Mouse (Mus musculus) neutrophil, adult 5-6 weeks (primary cell): ENCODE measurements around the gene Wipf2. TPM values are rescaled to one million over a fixed set of nuclear protein-coding genes. Genes with fewer than 3 reads are reported as not detected.
A peak's percentile ranks its signal among the peaks of the same experiment; 100 is the strongest.

Source experiments
- ATAC-seq: fragments of 151-379, 151-347 bp; 2 replicates; pipeline ENCODE4 v1.8.0; 2017; ENCODE audit warnings: mild to moderate bottlenecking, moderate TSS enrichment; ENCODE audit not compliant: insufficient number of reproducible peaks, poor library complexity, low FRiP score, severe bottlenecking; ENCODE audit errors: extremely low read depth
- total RNA-seq: library from RNA; stranded (forward); fragments of 200-1000 nt; gene quantifications from 2 replicates; pipeline ENCODE4 v1.2.3, GENCODE M21; 2017

Wipf2 gene
- total RNA-seq, 1 experiment from 2014 or later: 16.2 TPM

DNA sequence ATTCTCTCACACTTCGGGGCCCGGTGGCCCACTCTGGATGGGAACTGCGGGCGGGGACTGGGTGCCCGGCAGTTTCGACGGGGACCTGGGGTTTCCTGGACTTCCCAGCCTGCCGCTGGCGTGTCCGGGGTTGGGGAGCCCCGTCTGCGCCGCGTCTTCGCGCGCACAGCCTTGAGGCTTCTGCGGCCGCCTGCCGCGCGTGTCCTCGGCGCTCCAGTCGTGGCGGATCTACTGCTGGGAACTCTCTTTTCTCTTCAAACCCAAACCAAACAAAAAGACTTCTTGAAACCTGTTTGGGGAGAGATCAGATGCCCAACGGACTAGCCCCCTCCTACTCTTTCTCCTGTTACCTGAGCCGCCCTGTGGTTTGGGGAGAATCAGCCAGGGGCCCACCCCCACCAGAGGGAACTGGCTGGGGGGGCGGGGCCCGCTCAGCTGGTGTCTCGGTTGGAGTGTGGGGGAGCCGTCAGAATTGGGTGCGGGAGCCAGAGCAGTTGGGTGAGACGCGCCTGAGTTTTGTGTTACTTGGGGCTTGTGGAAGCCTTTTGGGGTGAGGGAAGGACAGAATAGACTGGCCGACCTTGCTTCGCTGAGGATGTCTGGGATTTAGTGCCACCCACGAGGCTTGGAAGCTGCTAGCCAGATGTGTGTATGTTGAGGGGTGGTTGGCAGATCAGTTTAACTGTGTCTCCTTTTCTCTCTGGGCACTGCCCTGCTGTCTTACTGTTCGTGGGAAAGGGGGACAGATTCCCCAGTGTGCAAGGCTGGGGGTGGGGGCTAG is 74.7 kb downstream of the Wipf2 start:
- ATAC-seq: no peak

DNA sequence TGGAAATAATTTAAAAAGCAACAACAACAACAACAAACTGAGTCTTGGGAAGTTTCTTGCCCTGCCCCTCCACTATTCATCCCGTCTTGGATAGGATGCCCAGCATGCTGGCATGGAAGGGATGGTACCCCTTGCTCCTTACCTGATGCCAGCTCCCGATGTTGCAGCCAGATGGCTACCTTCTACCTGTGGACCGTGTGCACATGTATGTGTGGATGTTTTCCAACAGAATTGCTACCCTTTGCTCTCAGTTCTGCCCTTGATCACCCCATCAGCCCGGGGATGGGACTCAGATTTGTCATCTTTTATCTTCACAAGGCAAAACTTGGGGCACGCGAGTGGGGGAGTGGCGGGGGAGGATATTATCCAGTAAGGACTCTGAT is 75.3 kb downstream of the Wipf2 start:
- no peak for ATAC-seq

DNA sequence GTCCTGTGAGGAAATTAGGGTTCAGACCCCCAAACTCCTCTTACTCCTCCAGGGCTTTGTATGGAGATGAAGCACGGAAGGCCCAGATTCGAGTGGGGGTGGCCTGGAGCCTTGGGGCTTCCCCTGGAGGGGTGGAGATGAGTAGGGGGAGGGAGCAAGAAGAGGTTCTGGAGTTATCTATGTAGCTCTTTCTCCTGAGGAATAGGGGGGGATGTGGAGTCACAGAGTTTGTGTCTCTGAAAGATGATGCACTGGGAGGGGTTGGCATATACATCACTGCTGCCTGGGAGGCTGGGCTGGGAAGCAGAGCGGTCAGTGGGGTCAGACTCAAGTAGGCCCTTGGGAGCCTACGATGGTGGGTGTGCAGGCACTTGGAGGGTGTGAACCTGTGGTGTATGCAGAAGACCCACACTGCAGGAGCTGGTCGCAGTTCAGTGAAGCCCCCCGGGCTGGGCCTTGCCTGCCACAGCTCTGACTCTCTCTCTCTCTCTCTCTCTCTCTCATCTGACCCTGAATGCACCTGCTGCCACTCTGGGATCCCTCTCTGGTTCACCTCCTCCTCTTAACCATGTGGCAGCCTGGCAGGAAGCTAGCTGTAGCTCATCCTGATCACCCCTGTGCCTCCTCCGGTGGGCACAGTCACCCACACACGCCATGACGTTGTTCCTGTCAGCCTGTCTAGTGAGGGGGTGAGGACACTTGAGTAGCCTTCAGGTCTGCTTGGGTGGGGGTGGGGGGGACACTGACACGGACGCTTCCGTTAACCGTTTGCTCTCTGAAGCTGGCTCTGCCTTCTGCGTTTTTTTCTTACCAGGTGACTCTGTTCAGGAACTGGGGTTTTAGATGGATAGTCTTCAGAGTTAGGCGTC is 75.9 kb downstream of the Wipf2 start:
- peak; percentile 7; the same call in 1 of the 2 replicates for ATAC-seq

DNA sequence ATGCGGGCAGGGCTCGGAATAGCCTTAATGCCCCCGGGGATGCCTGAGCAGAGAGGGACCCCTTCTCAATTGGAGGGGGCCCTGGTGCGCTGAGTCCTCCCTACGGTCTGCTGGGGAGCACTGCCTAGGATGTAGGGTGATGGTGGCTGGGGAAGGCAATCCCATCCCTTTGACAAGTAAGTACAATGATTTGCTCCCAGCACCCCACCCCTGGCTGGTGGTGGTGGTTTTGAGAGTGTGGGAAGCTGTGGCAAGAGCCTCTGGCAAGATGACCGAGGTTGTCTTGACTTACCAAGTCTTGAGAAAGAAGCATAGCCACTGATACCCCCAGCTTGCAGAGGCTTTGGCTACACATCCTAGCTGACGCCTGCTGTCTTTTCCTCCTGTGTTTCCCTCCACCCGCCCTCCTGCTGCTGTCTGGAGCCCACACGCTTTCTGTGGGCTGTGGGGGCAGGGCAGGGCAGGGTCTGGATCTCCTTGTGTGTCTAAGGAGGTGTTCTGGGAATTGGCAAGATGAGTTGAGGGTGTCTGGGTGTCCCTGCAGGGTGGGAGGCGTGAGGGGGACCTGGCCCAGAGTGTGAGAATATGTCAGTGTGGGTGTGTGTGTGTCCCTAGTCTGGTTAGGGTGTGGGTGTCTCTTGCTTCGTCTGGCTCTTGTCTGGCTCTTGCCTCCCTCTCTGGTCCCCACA is 76.7 kb downstream of the Wipf2 start:
- ATAC-seq: no peak

DNA sequence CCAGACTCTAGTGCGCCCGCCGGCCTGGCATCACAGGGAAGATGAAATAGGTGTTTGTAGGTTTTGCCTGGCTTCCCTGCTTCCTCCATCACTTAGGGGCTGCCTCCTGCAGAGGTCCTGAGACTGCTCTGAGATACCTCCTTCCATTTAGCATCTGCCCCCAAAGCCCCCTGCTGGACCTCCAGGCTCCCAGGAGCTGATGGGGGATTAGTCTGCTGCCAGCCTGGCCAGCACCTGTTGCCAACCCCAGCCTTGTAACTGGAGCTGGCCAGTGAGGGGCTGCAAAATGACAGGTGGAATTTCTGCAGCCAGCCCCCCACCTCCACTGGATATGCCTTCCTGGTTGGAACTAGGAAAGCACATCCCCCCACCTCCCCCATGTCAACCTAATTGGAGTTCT is 77.3 kb downstream of the Wipf2 start:
- no peak for ATAC-seq

DNA sequence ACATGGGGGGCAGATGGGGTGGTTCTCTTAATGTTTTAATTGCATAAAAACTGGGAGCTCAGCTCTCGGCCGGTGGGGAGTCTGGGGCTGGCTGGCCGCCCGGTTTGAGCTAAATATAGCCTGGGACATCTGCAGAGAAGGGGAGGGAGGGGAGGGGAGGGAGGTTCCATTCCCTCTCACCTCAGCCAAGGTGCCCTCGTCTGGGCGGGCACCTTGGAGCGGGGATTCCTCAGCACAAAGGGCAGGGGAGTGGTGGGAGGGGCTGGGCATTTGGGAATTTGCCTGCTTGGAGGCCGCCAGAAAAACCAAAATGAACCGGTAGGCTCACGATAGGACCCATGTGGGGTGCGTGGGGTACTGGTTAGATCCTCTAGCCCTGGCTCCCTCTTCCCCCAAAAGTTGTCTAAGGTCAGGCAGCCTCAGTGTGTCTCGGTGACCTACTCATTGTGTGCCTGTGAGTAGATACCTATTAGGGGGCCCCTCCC is 77.9 kb downstream of the Wipf2 start:
- ATAC-seq: no peak

DNA sequence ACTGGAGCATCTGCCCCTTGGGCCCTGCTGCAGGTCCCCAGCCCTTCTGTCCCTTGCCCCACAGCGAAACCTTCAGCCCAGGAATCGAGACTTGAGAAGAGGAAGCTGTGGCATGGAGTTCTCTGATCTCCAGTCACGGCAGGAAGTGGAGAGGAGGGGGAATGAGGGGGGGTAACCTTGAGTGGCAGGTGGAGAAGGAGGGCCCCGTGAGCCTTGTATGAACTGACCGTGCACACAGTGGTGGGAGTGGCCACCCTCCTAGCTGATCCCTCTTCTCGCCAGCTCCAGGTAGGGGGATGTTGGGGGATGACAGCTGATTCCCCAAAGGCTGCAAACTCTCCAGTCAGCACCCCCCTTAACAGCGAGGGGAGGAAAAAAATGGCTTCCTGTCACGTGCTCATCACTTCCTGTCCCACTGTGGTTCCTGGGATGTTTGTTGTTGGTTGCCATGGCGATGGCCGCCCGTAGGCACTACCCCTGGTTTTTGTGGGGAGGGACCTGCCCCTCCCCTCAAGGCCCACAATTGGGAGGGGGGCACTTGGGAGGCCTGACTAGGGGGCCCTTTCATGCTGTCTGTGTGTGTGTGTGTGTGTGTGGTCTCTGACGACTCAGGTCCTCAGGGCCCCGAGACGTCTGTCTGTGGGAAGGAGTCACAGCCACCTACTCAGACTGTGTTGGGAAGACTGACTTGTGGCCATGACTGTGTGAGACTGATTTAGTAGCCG is 78.5 kb downstream of the Wipf2 start:
- ATAC-seq: peak; percentile 53

DNA sequence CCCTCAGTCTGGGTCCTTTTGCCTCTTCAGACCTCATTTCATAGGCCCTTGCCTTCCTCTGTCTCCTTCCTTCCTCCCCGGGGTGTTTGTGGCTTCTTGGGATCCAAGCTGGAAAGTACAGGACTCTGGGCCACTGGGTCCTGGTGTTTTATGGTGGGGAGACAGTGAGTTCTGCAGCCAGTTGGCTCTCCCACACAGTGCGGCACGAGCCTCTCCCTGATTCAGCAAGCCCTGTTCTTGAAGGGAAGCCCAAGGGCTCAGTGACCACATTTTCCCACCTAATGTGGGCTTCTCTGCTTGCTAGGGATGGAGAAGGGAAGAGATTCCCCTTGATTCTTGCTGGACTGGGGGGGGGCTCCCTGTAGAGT is 79.1 kb downstream of the Wipf2 start:
- no peak for ATAC-seq

DNA sequence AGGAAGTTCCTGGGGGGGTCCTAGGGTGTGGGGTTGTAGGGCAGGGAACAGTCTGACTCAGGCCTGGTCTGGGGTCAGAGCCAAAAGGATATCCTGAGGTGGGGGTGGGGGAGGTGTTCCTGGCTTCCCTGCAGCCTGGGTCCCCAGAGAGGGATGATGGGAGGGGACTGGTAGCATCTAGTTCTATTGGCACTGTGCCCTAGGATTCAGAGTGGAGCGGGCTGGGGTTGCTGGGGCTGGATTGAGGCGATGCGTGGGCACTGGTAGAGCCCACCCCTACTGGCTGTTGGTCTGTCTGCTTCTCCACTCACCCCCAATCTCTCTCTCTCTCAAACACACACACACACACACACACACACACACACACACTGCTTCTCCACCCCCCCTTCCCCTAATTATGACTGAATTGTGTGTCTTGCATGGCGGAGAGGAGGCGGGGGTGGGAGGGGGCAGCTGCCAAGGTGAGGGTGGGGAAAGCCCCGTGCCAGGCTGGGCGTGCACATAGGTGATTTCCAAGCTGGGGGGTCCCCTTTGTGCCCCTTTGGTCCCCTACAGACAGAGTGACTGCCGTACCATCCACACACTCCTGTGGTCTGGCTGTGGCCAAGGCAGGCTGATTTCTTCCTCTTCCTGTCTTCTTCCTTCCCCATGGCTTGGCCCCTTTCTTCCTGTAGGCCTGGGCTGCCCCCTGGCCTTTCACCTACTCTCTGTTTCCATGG is 79.6 kb downstream of the Wipf2 start:
- peak; percentile 6; the same call in 1 of the 2 replicates for ATAC-seq

DNA sequence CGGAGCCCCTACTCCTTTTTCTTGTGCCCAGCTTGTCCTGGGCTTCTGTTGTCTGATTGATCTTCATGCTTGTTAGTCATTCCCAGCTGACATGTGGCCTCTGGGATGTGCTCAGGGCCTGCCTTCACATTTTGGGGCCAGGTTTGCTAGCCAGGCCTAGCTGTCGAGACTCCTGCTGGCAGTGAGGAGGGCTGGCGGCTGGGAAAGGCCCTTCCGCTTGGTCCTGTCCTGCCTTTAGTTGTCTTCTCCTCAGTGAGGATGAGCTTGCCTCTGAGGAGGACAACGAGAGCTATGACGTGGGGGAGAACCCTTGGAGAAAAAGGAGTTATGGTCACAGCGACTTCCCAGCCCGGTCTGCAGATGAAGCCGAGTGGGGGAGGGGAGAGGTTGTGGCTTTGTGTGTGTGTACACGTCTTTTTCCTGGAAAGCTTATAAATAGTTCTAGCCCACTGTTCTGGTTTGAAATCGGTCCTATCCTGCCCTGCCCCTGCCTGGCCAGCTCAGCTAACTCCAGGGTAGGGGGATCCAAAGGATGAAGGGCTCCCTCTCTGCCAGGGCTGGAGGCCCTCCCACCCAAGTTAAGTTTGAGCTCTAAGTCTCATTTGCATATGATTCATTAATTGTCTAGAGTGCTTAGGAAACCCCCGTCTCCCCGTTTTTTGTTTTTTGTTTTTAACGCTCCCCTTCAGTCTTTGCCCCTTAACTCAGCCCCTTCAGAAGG is 80.5 kb downstream of the Wipf2 start:
- ATAC-seq: no peak

DNA sequence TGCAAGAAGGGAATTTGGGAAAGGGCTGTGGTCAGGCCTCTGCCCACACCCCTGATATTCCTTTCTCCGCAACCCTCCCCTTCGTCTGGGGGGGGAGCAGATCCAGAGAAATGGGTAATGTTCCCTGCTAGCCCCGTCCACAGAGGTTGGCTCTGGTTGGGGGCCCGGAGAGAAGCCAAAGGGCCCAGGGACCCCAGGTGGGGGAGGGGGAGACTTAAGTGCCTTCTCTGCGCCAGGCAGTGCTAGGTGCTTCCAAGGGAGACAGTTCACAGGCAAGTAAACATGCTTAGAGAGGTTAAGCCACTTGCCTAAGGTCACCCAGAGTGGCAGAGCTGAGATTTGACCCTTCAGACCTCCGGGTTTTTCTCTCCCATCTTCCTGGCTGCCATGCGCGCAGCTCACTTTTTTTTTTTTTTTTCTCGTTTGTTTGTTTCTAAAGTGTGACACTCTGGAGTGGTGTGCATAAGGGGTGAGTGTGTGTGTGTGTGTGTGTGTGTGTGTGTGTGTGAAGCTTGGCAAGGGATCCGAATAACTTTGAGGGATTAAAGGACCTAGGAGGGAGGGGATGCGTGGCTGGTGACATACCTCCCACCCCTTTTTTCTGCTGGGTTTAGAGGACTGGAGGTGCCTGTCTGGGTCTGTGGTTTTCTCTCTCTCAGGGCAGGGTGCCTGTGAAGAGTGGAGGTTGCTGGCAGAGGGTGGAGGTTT is 81.6 kb downstream of the Wipf2 start:
- ATAC-seq: no peak

DNA sequence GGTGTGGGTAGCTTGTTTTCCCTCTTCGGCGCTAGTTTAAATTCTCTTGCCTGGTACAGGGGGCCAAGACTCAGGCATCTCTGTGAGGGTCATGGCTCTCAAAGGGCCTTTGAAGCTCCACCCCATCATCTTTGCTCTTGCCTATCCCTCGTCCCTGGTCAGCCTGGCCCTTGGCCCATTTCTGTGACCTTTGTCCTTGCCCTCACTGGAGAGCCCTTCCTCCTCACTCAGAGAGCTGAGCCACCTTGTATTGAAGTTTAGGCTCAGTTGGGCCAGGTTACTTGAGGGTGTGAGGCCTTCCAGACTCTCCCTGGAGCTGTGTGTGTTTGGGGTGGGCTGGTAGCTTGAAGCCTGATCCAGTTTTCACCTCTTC is 82.2 kb downstream of the Wipf2 start:
- ATAC-seq: no peak

DNA sequence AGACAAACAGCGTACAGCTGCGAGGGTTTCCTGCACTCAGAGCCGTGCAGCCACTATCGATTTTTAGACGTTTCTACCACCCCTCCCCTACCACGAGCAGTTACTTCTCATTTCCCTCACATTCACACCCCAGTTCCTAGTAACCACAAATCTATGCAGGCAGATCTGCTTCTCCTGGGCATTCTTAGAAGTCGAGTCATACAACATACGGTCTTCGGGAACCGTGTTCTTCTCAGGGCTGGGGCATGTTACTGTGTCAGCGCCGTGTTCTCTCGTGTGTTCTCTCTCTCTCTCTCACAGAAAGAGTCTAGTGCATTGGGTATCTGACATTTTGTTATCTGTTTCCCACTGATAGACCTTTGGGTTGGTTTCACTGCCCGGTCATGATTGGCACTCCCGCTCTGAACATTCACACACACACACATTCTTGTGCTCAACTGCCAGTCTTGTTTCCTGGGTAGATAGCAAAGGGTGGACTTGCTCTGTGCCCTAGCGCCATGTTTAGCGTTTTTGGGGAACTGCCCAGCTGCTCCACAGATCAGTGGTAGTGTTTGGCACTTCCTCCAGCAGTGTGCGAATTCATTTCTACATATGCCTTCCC is 84.6 kb downstream of the Wipf2 start:
- ATAC-seq: peak; percentile 23; the same call in 1 of the 2 replicates

DNA sequence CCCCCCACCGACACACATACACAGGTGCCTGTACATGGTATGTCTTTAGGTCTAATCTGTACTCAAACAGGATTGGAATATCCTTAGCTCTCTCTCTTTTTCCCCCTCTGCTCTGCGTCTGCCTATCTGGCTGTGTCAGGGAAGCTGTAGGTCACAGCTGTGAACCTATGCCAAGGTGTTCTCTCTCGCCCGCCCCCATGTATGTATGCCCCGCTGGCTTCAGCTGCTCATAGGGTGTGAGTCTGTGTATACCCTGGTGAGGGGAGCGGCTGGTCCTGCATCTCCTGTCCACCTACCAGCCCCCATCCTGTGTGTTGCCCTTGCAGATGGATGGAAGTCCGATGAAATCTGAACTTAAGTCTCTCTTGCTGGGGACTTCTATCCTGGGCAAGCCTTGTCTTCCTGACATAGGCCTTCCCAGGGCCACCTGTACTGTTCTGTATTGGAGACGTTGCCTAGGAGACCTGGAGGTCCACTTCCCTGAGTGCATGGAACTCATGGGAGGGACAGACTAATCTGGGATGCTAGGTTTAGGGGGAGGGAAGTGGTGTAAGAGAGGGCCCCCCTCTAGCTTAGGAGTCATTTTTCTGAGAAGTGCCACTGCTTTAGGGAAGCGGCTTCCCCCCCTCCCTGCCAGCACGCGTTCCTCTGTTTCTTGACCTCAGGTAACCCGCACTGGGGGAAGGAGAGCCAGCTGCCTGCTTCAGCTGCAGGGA is 86.0 kb downstream of the Wipf2 start:
- no peak for ATAC-seq

DNA sequence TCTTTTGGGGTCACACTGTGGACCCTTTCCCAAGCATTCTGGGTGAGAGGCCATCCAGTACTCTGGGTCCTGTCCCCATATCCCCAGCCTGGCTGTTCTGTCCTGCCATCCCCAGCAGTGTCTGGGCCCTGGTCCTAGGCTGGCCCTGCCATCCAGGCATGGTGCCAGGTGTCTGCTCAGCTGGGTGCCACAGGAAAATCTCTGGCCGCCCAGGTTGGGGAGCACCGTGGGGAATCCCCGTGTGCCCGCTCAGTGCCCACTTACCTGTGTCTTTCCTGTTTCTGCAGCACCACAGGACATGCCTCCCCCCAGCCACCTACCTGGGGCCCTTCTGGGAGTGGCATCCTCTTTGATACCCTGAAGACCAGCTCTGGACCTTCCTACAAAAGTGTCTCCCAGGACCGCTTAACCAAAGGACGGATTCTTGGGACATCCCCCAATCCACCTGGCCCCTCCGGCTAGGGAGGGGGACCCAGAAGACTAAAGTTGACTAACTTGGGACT is 86.6 kb downstream of the Wipf2 start:
- ATAC-seq: no peak

DNA sequence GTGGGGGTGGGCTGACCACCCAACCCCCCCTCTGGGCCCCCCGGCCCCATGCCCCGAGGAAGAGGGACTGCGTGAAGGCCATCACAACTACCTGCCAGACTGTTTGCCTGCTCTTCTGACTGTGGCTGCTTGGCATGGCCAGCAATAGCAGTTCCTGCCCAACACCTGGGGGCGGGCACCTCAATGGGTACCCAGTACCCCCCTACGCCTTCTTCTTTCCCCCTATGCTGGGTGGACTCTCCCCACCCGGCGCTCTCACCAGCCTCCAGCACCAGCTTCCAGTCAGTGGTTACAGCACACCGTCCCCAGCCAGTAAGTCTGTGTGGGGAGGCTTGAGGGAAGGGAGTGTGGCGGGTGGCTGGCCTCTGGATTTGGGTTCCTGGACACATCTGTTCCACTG is 87.0 kb downstream of the Wipf2 start:
- no peak for ATAC-seq
